Mouse (Mus musculus): Measurements from ENCODE around the gene Rsph14.

The Rsph14 gene

GRCm38 (mm10) chr10:74990584-74991322, 41.6 kb downstream of the Rsph14 start:
- no peak for DNase-seq

- DNase-seq = no peak
Measured at GRCm38 (mm10) chr10:74989814-74990213, 42.6 kb downstream of the Rsph14 start.

DNA sequence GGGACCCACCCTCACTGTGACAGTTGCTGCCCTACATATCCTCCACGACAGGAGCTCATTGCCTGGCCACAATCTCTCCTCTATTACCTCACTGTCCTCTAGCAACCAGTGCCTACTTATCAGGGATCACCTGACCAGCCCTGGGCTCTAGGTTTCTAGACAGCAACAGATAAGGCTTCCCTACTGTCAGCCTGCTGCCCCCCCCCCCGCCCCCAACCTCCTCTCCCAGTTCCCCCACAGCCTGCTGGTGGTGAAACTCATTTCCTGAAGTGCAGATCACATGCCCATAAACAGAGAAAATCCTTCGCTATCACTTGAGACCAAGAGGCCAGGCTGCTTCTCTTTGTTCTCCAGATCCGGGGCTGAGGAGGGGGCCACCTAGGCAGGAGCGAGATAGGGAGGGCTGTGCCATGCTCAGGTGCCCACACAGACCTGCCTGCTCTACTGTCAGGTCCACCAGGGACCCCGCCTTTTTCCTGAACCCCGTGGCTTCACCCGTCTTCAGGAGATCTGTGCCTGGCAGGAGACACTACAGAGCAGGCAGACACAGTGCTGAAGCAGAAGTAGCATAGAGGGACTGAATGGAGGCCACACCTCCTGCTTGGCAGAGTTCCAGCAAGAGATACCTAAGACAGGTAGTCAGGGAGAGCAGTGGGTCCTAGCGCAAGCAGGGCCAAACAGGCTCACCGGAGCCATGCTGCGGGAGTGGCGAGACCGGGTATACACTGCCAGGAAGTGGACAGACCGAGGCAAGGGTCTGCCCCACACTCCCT, 44.5 kb downstream of the Rsph14 start:
- DNase-seq = no peak

DNA sequence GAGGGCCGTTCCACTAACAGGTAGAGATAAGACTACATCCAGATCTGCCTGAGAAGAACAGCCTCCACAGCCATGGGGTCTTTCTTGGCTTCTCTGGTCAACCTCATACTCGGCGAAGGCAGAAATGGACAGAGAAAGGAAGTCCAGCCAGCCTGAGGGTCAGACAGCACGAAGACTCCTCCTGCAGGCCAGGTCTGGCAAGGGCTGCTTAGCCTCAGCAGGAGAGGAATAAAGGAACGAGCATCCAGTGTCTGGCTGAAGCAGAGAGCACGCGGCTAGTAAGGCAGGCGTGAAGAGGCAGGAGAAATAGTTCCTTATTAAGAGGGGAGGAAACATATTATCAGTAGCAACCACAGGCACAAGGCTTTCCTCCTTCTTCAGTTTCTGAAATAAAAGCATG, 49.2 kb downstream of the Rsph14 start:
- DNase-seq = peak; percentile 54 to 69

GRCm38 (mm10) chr10:74981159-74981558, 51.2 kb downstream of the Rsph14 start:
- no peak for DNase-seq

DNA sequence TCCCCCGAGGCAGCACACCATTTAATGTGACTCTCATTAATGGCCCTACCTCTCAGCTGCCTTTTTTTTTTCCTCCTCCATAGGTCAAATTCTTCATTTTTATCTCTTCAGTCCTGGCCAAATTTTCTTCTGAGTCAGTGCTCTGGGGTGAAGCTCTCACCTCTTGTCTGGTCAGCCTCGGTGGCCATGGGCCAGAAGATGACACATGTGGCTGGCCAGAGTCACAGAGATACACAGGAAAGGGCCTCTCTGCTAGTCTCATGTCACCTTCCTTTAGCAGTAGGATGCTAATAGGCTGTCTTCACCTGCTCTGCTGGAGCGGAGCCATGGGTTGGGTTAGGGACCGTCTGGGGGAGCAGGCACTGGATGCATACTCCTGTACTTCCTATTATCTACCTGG, 54.3 kb downstream of the Rsph14 start:
- DNase-seq = peak in 1 of 2 experiments; percentile 54

DNA sequence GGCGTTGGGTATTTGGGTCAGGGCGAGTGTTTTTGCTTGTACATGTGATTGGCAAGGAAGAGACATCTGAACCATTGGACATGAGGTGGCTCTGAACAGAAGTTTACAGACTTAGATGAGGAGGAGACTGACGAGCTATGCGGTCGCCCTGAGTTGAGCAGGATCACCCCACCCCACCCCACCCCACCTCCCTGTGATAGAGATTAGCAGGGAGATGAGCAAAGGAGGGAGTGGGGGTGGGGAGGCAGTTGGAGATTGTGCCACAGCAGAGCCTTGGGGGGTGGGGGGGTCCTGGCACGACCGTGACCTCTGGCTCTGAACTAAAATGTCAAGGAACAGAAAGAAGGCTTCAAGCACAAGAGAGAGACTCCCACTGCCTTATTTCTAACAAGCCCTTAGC, 56.0 kb downstream of the Rsph14 start:
- DNase-seq = no peak

- DNase-seq = no peak
Measured at GRCm38 (mm10) chr10:74975626-74976025, 56.8 kb downstream of the Rsph14 start.

DNA sequence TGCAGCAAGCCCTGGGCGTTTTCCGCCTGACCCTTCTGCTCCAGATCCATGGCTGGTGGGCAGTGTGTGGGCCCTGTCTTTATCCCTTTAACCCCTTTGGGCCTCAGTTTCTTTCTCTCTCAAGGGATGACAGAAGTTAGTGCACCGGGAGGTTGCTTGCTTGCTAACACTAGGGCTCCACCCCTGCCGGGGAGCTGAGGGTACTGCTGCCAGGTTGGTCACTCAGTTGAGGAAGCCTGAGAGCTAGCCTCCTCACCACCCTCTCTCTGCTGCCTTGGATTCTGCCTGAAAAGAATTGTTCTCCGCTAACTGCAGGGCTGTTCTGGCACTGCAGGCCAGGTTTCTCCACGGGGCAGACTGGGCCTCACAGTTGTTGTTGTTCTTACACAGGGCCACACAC, 59.4 kb downstream of the Rsph14 start:
- peak in 1 of 2 experiments; percentile 24 for DNase-seq

GRCm38 (mm10) chr10:74969266-74969665, 63.1 kb downstream of the Rsph14 start:
- no peak for DNase-seq

- DNase-seq = peak; percentile 62 to 71
Measured at GRCm38 (mm10) chr10:74967651-74968267, 64.6 kb downstream of the Rsph14 start.

DNA sequence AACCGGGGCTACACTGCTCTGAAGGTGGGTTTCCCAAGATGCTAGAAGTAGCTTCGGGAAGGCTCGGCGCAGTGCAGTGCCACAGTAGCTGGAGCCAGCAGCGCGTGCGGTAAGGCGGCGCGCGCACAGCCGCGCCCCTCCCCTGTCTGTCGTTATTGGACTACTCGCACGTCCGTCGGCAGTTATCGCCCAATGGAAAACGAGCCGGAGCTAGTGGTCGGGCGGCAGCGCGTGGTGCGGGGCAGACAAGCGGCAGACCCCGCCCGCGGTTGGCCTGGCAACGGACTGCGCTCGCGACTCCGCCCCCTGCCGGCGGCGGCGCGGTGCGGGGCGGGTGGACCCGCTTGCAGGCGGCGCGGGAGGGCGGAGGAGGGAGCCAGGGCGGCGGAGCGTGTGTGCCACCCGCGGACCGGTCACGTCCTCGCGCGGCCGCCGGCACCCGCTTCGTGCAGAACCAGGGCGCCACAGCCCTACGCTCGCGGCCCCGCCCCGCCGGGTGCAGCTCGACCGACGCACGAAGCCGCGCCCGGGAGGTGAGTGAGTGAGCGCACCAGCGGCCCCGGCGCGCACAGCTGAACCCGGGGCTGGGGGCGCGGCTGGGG, 65.4 kb downstream of the Rsph14 start, which contains the start of gene Gnaz:
Gene Gnaz (plus strand): TSS at position 328 of the 602 bp plus-strand sequence.
- peak; percentile 99 for DNase-seq

GRCm38 (mm10) chr10:74964380-74964779, 68.0 kb downstream of the Rsph14 start:
- no peak for DNase-seq

- no peak for DNase-seq
Measured at GRCm38 (mm10) chr10:74952830-74953443, 79.4 kb downstream of the Rsph14 start.

GRCm38 (mm10) chr10:74940795-74941194, 91.6 kb downstream of the Rsph14 start:
- DNase-seq = no peak

DNA sequence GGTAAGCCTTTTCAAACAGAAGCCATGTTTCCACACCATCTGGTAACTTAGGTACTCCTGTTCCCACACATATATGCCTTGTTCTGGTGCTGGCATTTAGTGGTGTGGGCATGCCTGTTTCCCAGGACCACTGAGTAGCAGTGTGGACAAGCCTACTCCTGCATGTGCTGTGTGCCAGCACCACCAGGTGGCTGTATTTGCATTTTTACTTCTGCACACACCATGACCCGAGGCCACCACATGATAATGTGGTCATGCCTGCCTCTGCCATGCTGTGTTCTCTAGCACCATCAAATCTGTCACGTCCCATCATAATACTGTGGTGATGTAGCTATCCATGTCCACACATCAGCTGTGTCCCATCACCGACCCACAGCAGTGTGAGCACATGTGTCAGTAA, 93.1 kb downstream of the Rsph14 start:
- DNase-seq = no peak

- DNase-seq = no peak
Measured at GRCm38 (mm10) chr10:74938410-74938809, 94.0 kb downstream of the Rsph14 start.

- DNase-seq = peak; percentile 38 to 60
Measured at GRCm38 (mm10) chr10:74937003-74937790, 95.2 kb downstream of the Rsph14 start.

GRCm38 (mm10) chr10:74935016-74935415, 97.4 kb downstream of the Rsph14 start:
- peak; percentile 27 to 58 for DNase-seq

DNA sequence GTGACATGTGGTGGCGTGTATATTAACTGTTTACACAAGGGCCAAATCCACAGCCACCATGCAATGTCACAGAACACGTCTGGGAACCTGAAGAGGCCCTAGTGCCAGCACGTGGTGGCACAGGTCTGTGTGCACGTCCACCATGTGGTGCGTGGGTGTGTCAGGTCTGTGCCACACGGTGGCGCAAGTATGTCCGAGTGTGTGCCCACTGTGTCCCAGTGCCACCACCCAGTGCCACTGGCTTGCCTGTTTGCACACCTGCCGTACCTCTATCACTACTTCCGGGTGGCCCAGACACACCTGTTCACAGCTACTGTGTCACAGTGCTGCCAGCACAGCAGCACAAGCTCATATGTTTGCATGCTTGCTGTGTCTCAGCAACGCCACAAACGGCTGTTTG, 97.9 kb downstream of the Rsph14 start:
- DNase-seq = no peak

DNA sequence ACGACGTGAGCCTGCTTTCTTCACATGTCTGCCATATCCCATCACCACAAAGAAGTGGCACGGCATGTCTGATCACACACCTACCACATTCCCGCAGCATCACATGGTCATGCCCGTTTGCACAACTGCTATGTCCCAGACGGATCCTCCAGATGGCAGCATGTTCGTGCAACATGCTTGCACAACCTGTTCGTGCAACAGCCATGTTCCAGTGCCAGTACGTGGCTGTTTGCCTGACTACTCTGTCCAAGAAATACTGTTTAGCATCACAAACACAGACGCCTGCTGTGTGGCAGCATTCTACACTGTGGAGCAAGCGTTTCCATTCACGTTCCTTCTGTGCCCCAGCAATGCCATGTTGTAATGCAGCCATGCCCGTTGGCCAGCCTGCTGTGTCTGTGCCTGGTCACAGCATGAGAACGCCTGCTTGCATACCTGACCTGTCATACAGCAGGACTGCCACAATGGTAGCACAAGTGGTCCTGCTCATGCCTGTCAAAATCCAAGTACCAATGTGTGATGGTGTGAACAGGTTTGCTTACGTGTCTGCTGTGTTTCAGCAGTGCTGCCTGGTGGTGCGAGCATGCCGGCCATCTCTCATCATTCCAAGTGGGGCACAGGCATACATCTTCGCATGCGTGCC, 98.7 kb downstream of the Rsph14 start:
- no peak for DNase-seq

All from cerebellum, postnatal 25 days (tissue).